Mouse (Mus musculus) CH12.LX (cell line): Measurements from ENCODE around the gene Dmrta2. TPM values are rescaled to one million over a fixed set of nuclear protein-coding genes. Genes with fewer than 3 reads are reported as not detected.
A peak's percentile ranks its signal among the peaks of the same experiment; 100 is the strongest.

ENCODE experiments used
- DNase-seq: peaks from one replicate; pipeline ENCODE4 v3.0.0-alpha.2; 2013; ENCODE audit errors: extremely low read depth
- H3K27ac ChIP-seq: 2 replicates; pipeline ENCODE4 v1.5.1; 2012; ENCODE audit warnings: low read depth, mild to moderate bottlenecking, control low read depth, moderate library complexity; ENCODE audit not compliant: insufficient read depth
- H3K27me3 ChIP-seq: replicated peaks from 2 replicates; pipeline ENCODE3; 2012; ENCODE audit warnings: inconsistent platforms
- H3K36me3 ChIP-seq, 2 experiments: replicated peaks in 1 of 2; 2 replicates each; pipeline versions ENCODE3 to v1.6.1; 2012; ENCODE audit warnings: inconsistent platforms in 1 of 2, low read length in 1 of 2, mild to moderate bottlenecking in 1 of 2, mixed read lengths in 1 of 2, moderate library complexity in 1 of 2; ENCODE audit not compliant: control insufficient read depth in 1 of 2, insufficient read depth in 1 of 2
- H3K4me1 ChIP-seq, 2 experiments: 2 replicates each; pipeline ENCODE4 v1.6.1; 2012; ENCODE audit warnings: inconsistent platforms in 1 of 2, moderate library complexity in 1 of 2; ENCODE audit not compliant: insufficient read depth in 2 of 2, control insufficient read depth in 1 of 2
- H3K4me2 ChIP-seq: 2 replicates; pipeline ENCODE4 v1.6.1; 2012; ENCODE audit warnings: low read depth, mild to moderate bottlenecking, control low read depth; ENCODE audit not compliant: poor library complexity, insufficient read depth, severe bottlenecking
- H3K4me3 ChIP-seq, 3 experiments: fragments of 150-350 bp in 1 of 3; sonication (generic) in 1 of 3; replicated peaks in 1 of 3; 2 replicates each; pipeline versions ENCODE3 to v1.5.1; 2011 to 2012; ENCODE audit warnings: low read depth in 2 of 3, low read length in 2 of 3, mild to moderate bottlenecking in 2 of 3, moderate library complexity in 2 of 3, control low read depth in 1 of 3, improper control_type of control experiment in 1 of 3, inconsistent platforms in 1 of 3, mixed read lengths in 1 of 3; ENCODE audit not compliant: poor library complexity in 1 of 3
- H3K79me2 ChIP-seq: replicated peaks from 2 replicates; pipeline ENCODE4 v1.6.1; 2012; ENCODE audit warnings: mild to moderate bottlenecking, moderate library complexity; ENCODE audit not compliant: control insufficient read depth, poor library complexity, insufficient read depth, severe bottlenecking; ENCODE audit errors: extremely low read depth
- H3K9ac ChIP-seq: 2 replicates; pipeline ENCODE4 v1.6.1; 2012; ENCODE audit warnings: low read depth, mild to moderate bottlenecking, control low read depth, moderate library complexity; ENCODE audit not compliant: insufficient read depth
- H3K9me3 ChIP-seq: replicated peaks from 2 replicates; pipeline ENCODE3; 2012; ENCODE audit warnings: low read length, inconsistent platforms, mixed read lengths
- CHD1 ChIP-seq: IDR thresholded peaks from 2 replicates; pipeline ENCODE4 v1.6.1; 2012; ENCODE audit warnings: low read depth, low read length, improper control_type of control experiment, inconsistent platforms
- CHD2 ChIP-seq: IDR thresholded peaks from 2 replicates; pipeline ENCODE4 v1.6.1; 2011; ENCODE audit warnings: low read length, improper control_type of control experiment
- CTCF ChIP-seq, 2 experiments: IDR thresholded peaks in 1 of 2; conservative IDR thresholded peaks in 1 of 2; 2 replicates each; pipeline ENCODE4 v1.5.1; 2011 to 2012; ENCODE audit warnings: low read depth in 2 of 2, low read length in 2 of 2, improper control_type of control experiment in 1 of 2, inconsistent platforms in 1 of 2, mild to moderate bottlenecking in 1 of 2, moderate library complexity in 1 of 2
- E2F4 ChIP-seq: IDR thresholded peaks from 2 replicates; pipeline ENCODE4 v1.6.1; 2011; ENCODE audit warnings: low read depth, low read length, improper control_type of control experiment; ENCODE audit not compliant: insufficient replicate concordance
- ELF1 ChIP-seq: IDR thresholded peaks from 2 replicates; pipeline ENCODE4 v1.6.1; 2014; ENCODE audit warnings: low read depth, mild to moderate bottlenecking, inconsistent platforms, low read length, improper control_type of control experiment
- EP300 ChIP-seq: IDR thresholded peaks from 2 replicates; pipeline ENCODE4 v1.6.1; 2011; ENCODE audit warnings: low read length, improper control_type of control experiment
- ETS1 ChIP-seq: conservative IDR thresholded peaks from 2 replicates; pipeline ENCODE4 v1.6.1; 2012; ENCODE audit warnings: low read depth, mild to moderate bottlenecking, inconsistent platforms, low read length, improper control_type of control experiment, moderate library complexity
- GABPA ChIP-seq: IDR thresholded peaks from 2 replicates; pipeline ENCODE4 v1.6.1; 2012; ENCODE audit warnings: low read depth, low read length, improper control_type of control experiment, inconsistent platforms; ENCODE audit not compliant: insufficient replicate concordance
- IRF4 ChIP-seq: IDR thresholded peaks from 2 replicates; pipeline ENCODE4 v1.6.1; 2014; ENCODE audit warnings: low read depth, mild to moderate bottlenecking, inconsistent platforms, low read length, improper control_type of control experiment
- JUND ChIP-seq: conservative IDR thresholded peaks from 2 replicates; pipeline ENCODE4 v1.6.1; 2011; ENCODE audit warnings: low read depth, low read length, improper control_type of control experiment
- MAFK ChIP-seq: IDR thresholded peaks from 2 replicates; pipeline ENCODE4 v1.6.1; 2011; ENCODE audit warnings: low read length, improper control_type of control experiment; ENCODE audit not compliant: insufficient replicate concordance
- MAX ChIP-seq: IDR thresholded peaks from 2 replicates; pipeline ENCODE4 v1.6.1; 2011; ENCODE audit warnings: low read length, improper control_type of control experiment
- MAZ ChIP-seq: IDR thresholded peaks from 2 replicates; pipeline ENCODE4 v1.6.1; 2012; ENCODE audit warnings: low read depth, mild to moderate bottlenecking, inconsistent platforms, low read length, improper control_type of control experiment, moderate library complexity
- MXI1 ChIP-seq: IDR thresholded peaks from 2 replicates; pipeline ENCODE4 v1.6.1; 2011; ENCODE audit warnings: mild to moderate bottlenecking, low read depth, low read length, improper control_type of control experiment
- NELFE ChIP-seq: IDR thresholded peaks from 2 replicates; pipeline ENCODE4 v1.6.1; 2011; ENCODE audit warnings: low read depth, low read length, improper control_type of control experiment
- NRF1 ChIP-seq: IDR thresholded peaks from 2 replicates; pipeline ENCODE4 v1.6.1; 2014; ENCODE audit warnings: low read depth, mild to moderate bottlenecking, inconsistent platforms, low read length, improper control_type of control experiment, moderate library complexity
- PAX5 ChIP-seq: IDR thresholded peaks from 2 replicates; pipeline ENCODE4 v1.6.1; 2012; ENCODE audit warnings: low read length, inconsistent platforms, mixed read lengths
- POLR2A ChIP-seq: IDR thresholded peaks from 2 replicates; pipeline ENCODE4 v1.6.1; 2011; ENCODE audit warnings: low read depth, mild to moderate bottlenecking, improper control_type of control experiment, low read length
- RAD21 ChIP-seq: IDR thresholded peaks from 2 replicates; pipeline ENCODE4 v1.6.1; 2011; ENCODE audit warnings: low read depth, mild to moderate bottlenecking, low read length, improper control_type of control experiment, moderate library complexity
- RCOR1 ChIP-seq: conservative IDR thresholded peaks from 2 replicates; pipeline ENCODE4 v1.6.1; 2012; ENCODE audit warnings: low read depth, mild to moderate bottlenecking, inconsistent platforms, low read length, improper control_type of control experiment
- SIN3A ChIP-seq: IDR thresholded peaks from 2 replicates; pipeline ENCODE4 v1.6.1; 2012; ENCODE audit warnings: low read length, improper control_type of control experiment, inconsistent platforms
- SMC3 ChIP-seq: IDR thresholded peaks from 2 replicates; pipeline ENCODE4 v1.6.1; 2011; ENCODE audit warnings: low read depth, low read length, improper control_type of control experiment
- TBP ChIP-seq: conservative IDR thresholded peaks from 2 replicates; pipeline ENCODE4 v1.6.1; 2011; ENCODE audit warnings: low read depth, low read length, improper control_type of control experiment
- TCF12 ChIP-seq: IDR thresholded peaks from 2 replicates; pipeline ENCODE4 v1.6.1; 2014; ENCODE audit warnings: low read depth, mild to moderate bottlenecking, inconsistent platforms, low read length, improper control_type of control experiment
- UBTF ChIP-seq: IDR thresholded peaks from 2 replicates; pipeline ENCODE4 v1.6.1; 2012; ENCODE audit warnings: low read depth, mild to moderate bottlenecking, inconsistent platforms, low read length, improper control_type of control experiment, moderate library complexity
- USF1 ChIP-seq: IDR thresholded peaks from 2 replicates; pipeline ENCODE4 v1.6.1; 2014; ENCODE audit warnings: low read depth, mild to moderate bottlenecking, inconsistent platforms, low read length, improper control_type of control experiment
- USF2 ChIP-seq: conservative IDR thresholded peaks from 2 replicates; pipeline ENCODE4 v1.6.1; 2011; ENCODE audit warnings: low read depth, low read length, improper control_type of control experiment
- ZC3H11A ChIP-seq: IDR thresholded peaks from 2 replicates; pipeline ENCODE4 v1.6.1; 2012; ENCODE audit warnings: low read depth, mild to moderate bottlenecking, inconsistent platforms, low read length, improper control_type of control experiment
- ZMIZ1 ChIP-seq: IDR thresholded peaks from 2 replicates; pipeline ENCODE4 v1.6.1; 2012; ENCODE audit warnings: low read depth, mild to moderate bottlenecking, inconsistent platforms, low read length, improper control_type of control experiment
- ZNF384 ChIP-seq: IDR thresholded peaks from 2 replicates; pipeline ENCODE4 v1.6.1; 2012; ENCODE audit warnings: low read depth, low read length, improper control_type of control experiment, inconsistent platforms
- dilution Hi-C: fragments of 300-500 bp; cut with MboI; formaldehyde crosslinking; loops from 2 replicates; pipeline ENCODE4 v1.14.3; 2020; ENCODE audit warnings: low sequenced_read_pairs; ENCODE audit not compliant: extremely low pct_unique_long_range_greater_than_20kb, extremely low pct_ligation_motif_present
- in situ Hi-C: fragments of 300-500 bp; cut with MboI; formaldehyde crosslinking; loops from 3 replicates; pipeline ENCODE4 v1.14.3; 2019; ENCODE audit warnings: low sequenced_read_pairs, low pct_ligation_motif_present, low pct_unique_long_range_greater_than_20kb, mixed read lengths
- polyA plus RNA-seq: library from polyadenylated mRNA; unstranded; fragments of >175 nt; gene quantifications from 2 replicates; pipeline ENCODE4 v1.2.1, GENCODE M21; 2012; ENCODE audit warnings: low read depth; ENCODE audit not compliant: insufficient read length
- total RNA-seq, 2 experiments: library from RNA; depleted of rRNA; stranded (reverse); fragments of 300-350 nt in 1 of 2; fragments of >200 nt in 1 of 2; gene quantifications; 2 replicates each; pipeline ENCODE4 v1.2.3; 2012 to 2014

Dmrta2 gene
- total and polyA plus RNA-seq, 3 experiments: 0.04 to 0.13 TPM; not detected in 1

DNA sequence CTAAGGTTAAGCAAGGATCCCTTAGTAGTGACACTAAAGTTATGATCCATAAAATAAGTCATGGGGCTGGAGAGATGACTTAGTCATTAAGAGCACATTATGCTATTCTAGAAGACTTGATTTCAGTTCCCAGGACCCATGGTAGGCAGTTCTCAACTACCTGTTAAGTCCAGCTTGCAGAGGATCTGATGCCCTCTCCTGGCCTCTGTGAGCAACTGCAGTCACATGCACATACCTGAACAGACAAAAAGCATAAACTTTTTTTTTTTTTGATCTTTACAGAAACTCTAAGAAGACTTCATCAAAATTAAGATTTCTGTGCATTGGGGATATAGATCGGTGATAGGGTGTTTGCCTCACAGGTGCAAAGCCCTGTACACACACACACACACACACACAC, 47.4 kb upstream of the Dmrta2 start:
- TF ChIP-seq MAZ (no peak), TBP (no peak), E2F4 (no peak), MAFK (no peak), CTCF (conservative IDR thresholded peaks at IDR 0.05 in 1 of 2, IDR thresholded peaks at IDR 0.05 in 1 of 2; ENCODE audit: low read depth in 2 of 2, low read length in 2 of 2) (peak in 1 of 2 experiments; percentile 61; a peak in 3 of 4 replicates), JUND (no peak), PAX5 (no peak), NELFE (no peak), ETS1 (no peak), SMC3 (peak; percentile 50), NRF1 (no peak), EP300 (no peak), TCF12 (no peak), GABPA (no peak), ELF1 (no peak), CHD2 (no peak), MAX (no peak), POLR2A (no peak), SIN3A (no peak), USF2 (no peak), ZMIZ1 (no peak), USF1 (no peak), RCOR1 (no peak), UBTF (no peak), CHD1 (no peak), ZC3H11A (no peak), MXI1 (no peak), ZNF384 (peak; percentile 43), RAD21 (peak; percentile 52), IRF4 (no peak)
- TF ChIP-seq, all 38 proteins: peak for 4
- H3K27ac ChIP-seq: no peak overlapping the region
- in situ Hi-C loops (no loop called here), dilution Hi-C loops (no loop called here)
- peak; percentile 43 for DNase-seq
- no peak overlapping the region for H3K9ac ChIP-seq
- H3K4me3 ChIP-seq: no peak overlapping the region
- H3K36me3 ChIP-seq: peaks cover 0 to 30% of the 10 kb centered on the region in 2 experiments
- no peaks in the 10 kb centered on the region for H3K79me2 ChIP-seq
- no peaks in the 10 kb centered on the region for H3K9me3 ChIP-seq
- H3K27me3 ChIP-seq: no peaks in the 10 kb centered on the region
- no peaks in the 10 kb centered on the region for H3K4me1 ChIP-seq
- no peak overlapping the region for H3K4me2 ChIP-seq
